Mouse (Mus musculus) spleen, adult 2 months (tissue): ENCODE measurements around the gene Pde7b. TPM values are rescaled to one million over a fixed set of nuclear protein-coding genes. Genes with fewer than 3 reads are reported as not detected.

Experiments
- DNase-seq, 2 experiments: peaks; one replicate each; pipeline versions ENCODE4 v3.0.0 to v3.0.0-alpha.2; 2012 to 2021; ENCODE audit warnings: low spot score in 2 of 2, low read depth in 1 of 2
- H3K27ac ChIP-seq: fragments of 200-500 bp; 2 replicates; pipeline ENCODE4 v1.5.1; 2012; ENCODE audit warnings: low read length, inconsistent platforms; ENCODE audit not compliant: insufficient read depth
- H3K27me3 ChIP-seq: fragments of 200-500 bp; 2 replicates; pipeline ENCODE4 v1.6.1; 2012; ENCODE audit warnings: mild to moderate bottlenecking, moderate library complexity, low read length, inconsistent platforms; ENCODE audit not compliant: control insufficient read depth, insufficient read depth
- H3K36me3 ChIP-seq: fragments of 200-500 bp; 2 replicates; pipeline ENCODE4 v1.6.1; 2012; ENCODE audit warnings: mild to moderate bottlenecking, low read length, inconsistent platforms; ENCODE audit not compliant: control insufficient read depth, insufficient read depth
- H3K4me1 ChIP-seq: fragments of 200-500 bp; 2 replicates; pipeline ENCODE4 v1.6.1; 2011; ENCODE audit warnings: inconsistent platforms; ENCODE audit not compliant: control insufficient read depth, insufficient read depth, insufficient read length
- H3K4me3 ChIP-seq: fragments of 200-500 bp; 2 replicates; pipeline ENCODE4 v1.5.1; 2011; ENCODE audit warnings: mild to moderate bottlenecking, inconsistent platforms; ENCODE audit not compliant: insufficient read depth, insufficient read length; ENCODE audit errors: extremely low read depth
- CTCF ChIP-seq: fragments of 200-500 bp; IDR thresholded peaks from 2 replicates; pipeline ENCODE4 v1.5.1; 2011; ENCODE audit warnings: mild to moderate bottlenecking, inconsistent platforms; ENCODE audit not compliant: insufficient read depth, insufficient read length, insufficient replicate concordance; ENCODE audit errors: extremely low read depth
- POLR2A ChIP-seq: fragments of 200-500 bp; IDR thresholded peaks from 2 replicates; pipeline ENCODE4 v1.6.1; 2011; ENCODE audit warnings: low read depth, low read length, inconsistent platforms
- WGBS: fragments of 180-500 bp; shearing (Covaris S2); methylation state at CpG from one replicate; pipeline ENCODE4 v1.1.7; 2018; 5-methylcytosine and 5-hydroxymethylcytosine counted together
- polyA plus RNA-seq: library from polyadenylated mRNA; depleted of rRNA; stranded (reverse); fragments of >200 nt; gene quantifications from 2 replicates; pipeline ENCODE4 v1.2.3, GENCODE M21; 2012

Pde7b gene
- polyA plus RNA-seq, 1 experiment, result 0.69 TPM

- 73% methylated on average over 4 of the region's 4 CpGs for WGBS
- Histone ChIP-seq H3K36me3 (no peaks in the 10 kb centered on the region), H3K27me3 (no peaks in the 10 kb centered on the region), H3K27ac (no peak overlapping the region), H3K4me1 (no peaks in the 10 kb centered on the region), H3K4me3 (no peak overlapping the region)
- TF ChIP-seq CTCF (no peak), POLR2A (no peak)
- no peak for DNase-seq
Observed at GRCm38 (mm10) chr10:20585959-20586358, 138.9 kb downstream of the Pde7b start.

DNA sequence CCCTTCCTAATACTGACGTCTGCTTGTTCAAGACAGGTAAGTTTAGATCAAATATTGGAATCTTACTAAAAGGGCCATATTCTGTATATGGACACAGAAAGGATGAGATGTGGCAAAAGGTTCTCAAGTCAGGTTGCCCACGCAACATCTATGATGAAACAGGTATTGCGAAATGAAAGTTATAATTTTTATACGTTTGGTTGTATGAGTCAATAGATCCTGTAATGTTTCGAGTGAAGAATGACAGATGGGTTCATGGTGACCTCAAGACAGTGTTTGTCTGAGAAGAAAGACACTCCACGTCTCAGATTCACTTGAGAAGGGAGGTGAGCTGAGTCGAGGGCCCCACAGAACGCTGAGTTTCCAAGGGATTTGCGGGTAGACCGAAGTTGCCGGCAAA is 149.9 kb downstream of the Pde7b start:
- TF ChIP-seq POLR2A (no peak), CTCF (no peak)
- WGBS, result 92% methylated on average over 11 of the region's 11 CpGs
- Histone ChIP-seq H3K36me3 (no peaks in the 10 kb centered on the region), H3K4me3 (no peak overlapping the region), H3K4me1 (no peaks in the 10 kb centered on the region), H3K27ac (no peak overlapping the region), H3K27me3 (no peaks in the 10 kb centered on the region)
- no peak for DNase-seq

DNA sequence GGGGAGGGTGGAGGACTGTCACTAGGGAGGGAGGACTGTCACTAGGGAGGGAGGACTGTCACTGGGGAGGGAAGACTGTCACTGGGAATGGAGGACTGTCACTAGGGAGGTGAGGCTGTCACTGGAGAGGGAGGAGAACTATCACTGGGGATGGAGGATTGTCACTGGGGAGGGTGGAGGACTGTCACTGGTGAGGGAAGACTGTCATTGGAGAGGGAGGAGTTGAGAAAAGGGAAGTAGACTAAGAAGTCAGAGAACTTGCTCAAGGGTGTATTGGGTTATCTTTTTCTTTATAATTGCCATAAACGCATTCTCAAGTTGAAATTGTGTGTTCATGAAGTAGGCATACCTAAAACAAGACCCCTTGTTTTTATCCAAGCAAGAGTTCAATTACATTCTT is 150.5 kb downstream of the Pde7b start:
- Histone ChIP-seq H3K4me1 (no peaks in the 10 kb centered on the region), H3K4me3 (no peak overlapping the region), H3K36me3 (no peaks in the 10 kb centered on the region), H3K27ac (no peak overlapping the region), H3K27me3 (no peaks in the 10 kb centered on the region)
- WGBS, result 89% methylated on average over 1 of the region's 1 CpGs
- TF ChIP-seq CTCF (no peak), POLR2A (no peak)
- no peak for DNase-seq

GRCm38 (mm10) chr10:20571521-20571920 is 153.4 kb downstream of the Pde7b start:
- no peak overlapping the region for H3K27ac ChIP-seq
- WGBS, result 86% methylated on average over 2 of the region's 2 CpGs
- H3K27me3 ChIP-seq, result no peaks in the 10 kb centered on the region
- no peak overlapping the region for H3K4me3 ChIP-seq
- H3K4me1 ChIP-seq, result no peaks in the 10 kb centered on the region
- no peak for DNase-seq
- H3K36me3 ChIP-seq, result no peaks in the 10 kb centered on the region
- no peak for TF ChIP-seq POLR2A
- TF ChIP-seq CTCF, result no peak

GRCm38 (mm10) chr10:20568630-20569029 is 156.2 kb downstream of the Pde7b start:
- TF ChIP-seq CTCF (no peak), POLR2A (no peak)
- H3K27me3 ChIP-seq, result no peaks in the 10 kb centered on the region
- no peak overlapping the region for H3K27ac ChIP-seq
- no peak overlapping the region for H3K4me3 ChIP-seq
- WGBS, result 86% methylated on average over 6 of the region's 6 CpGs
- no peaks in the 10 kb centered on the region for H3K36me3 ChIP-seq
- no peaks in the 10 kb centered on the region for H3K4me1 ChIP-seq
- DNase-seq, result no peak

- Histone ChIP-seq H3K36me3 (no peaks in the 10 kb centered on the region), H3K4me3 (no peak overlapping the region), H3K4me1 (no peaks in the 10 kb centered on the region), H3K27me3 (no peaks in the 10 kb centered on the region), H3K27ac (no peak overlapping the region)
- no peak for DNase-seq
- TF ChIP-seq POLR2A (no peak), CTCF (no peak)
- 93% methylated on average over 5 of the region's 5 CpGs for WGBS
Observed at GRCm38 (mm10) chr10:20567684-20568236, 157.1 kb downstream of the Pde7b start.

- Histone ChIP-seq H3K4me1 (no peaks in the 10 kb centered on the region), H3K36me3 (no peaks in the 10 kb centered on the region), H3K27ac (no peak overlapping the region), H3K4me3 (no peak overlapping the region), H3K27me3 (no peaks in the 10 kb centered on the region)
- TF ChIP-seq CTCF (no peak), POLR2A (no peak)
- WGBS, result 86% methylated on average over 7 of the region's 7 CpGs
- no peak for DNase-seq
Observed at GRCm38 (mm10) chr10:20556477-20556876, 168.4 kb downstream of the Pde7b start.
